Mouse (Mus musculus): Measurements from ENCODE around the gene Nrxn2. TPM values are rescaled to one million over a fixed set of nuclear protein-coding genes. Genes with fewer than 3 reads are reported as not detected.

The Nrxn2 gene
- polyA plus RNA-seq, 1 experiment from 2014 or later, result 1.4 TPM

DNA sequence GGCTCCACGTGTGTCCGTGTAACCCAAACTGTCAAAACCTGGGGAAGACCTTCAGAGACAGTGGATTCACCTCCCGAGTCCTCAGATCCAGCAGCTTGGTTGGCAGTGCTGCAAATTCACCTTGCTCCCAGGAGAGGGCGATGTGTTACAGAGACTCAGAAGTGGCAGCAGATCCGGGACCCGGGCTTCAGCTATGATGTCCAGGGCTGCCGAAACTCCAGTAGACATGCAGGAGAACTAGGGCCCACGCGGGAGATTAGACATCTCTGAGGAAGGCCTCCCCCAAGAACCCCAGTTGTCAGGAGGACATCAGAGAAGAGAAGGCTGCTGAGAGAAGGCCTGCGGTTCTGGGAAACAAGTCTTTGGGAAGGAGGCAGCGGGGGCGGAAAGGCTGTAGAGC lies 73.6 kb downstream of the Nrxn2 start:
- WGBS, result 22% methylated on average over 12 of the region's 12 CpGs
- Histone ChIP-seq H3K36me3 (no peaks in the 10 kb centered on the region), H3K4me1 (0 out of 2 replicates have a peak, but pooled peaks cover 2% of the 10 kb centered on the region), H3K4me2 (no peak overlapping the region), H3K27ac (no peak overlapping the region), H3K9ac (no peak overlapping the region), H3K4me3 (no peak overlapping the region), H3K27me3 (peaks cover 85% of the 10 kb centered on the region), H3K9me3 (no peaks in the 10 kb centered on the region)
- no peak for ATAC-seq (ENCODE audit: insufficient number of reproducible peaks, low FRiP score, low TSS enrichment, low read depth)

DNA sequence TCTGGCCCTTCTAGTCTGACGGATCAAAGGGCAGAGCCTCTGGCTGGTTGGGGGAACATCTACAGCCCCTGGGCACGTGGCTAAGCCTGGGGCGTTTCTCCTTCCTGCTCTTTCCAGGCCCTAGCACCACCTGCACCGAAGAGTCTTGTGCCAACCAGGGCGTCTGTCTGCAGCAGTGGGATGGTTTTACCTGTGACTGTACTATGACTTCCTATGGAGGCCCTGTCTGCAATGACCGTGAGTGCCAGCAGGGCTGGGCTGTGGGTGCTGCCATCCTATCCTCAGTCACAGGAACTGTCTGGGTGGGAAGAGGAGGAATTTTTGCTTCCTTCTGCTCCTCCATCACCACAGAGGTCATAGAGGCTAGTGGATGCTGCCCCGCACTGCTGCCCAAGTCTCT lies 74.7 kb downstream of the Nrxn2 start:
- peaks cover 84% of the 10 kb centered on the region for H3K27me3 ChIP-seq
- no peaks in the 10 kb centered on the region for H3K36me3 ChIP-seq
- H3K9ac ChIP-seq, result no peak overlapping the region
- H3K27ac ChIP-seq, result no peak overlapping the region
- 66% methylated on average over 7 of the region's 7 CpGs for WGBS
- no peak for ATAC-seq (ENCODE audit: insufficient number of reproducible peaks, low FRiP score, low TSS enrichment, low read depth)
- no peaks in the 10 kb centered on the region for H3K9me3 ChIP-seq
- H3K4me3 ChIP-seq, result no peak overlapping the region
- H3K4me2 ChIP-seq, result no peak overlapping the region
- H3K4me1 ChIP-seq, result peaks cover 11% of the 10 kb centered on the region

DNA sequence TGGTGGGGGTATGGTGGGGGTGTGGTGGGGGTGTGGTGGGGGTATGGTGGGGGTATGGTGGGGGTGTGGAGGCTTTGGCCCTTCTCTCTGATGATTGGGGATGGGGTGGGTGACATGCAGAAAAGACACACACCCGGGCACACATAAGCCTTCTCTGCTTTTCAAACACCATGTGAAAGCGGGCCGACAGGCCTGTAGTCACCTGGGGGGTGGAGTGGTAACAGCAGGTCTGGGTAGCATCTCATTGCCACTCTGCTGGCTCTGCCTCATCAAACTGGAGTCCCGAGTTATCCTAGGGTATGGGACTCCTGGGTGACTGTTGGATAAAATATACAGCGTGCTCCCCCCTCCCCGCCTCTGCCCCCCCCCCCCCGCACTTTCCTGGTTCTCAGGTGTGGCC lies 75.5 kb downstream of the Nrxn2 start:
- Histone ChIP-seq H3K27me3 (peaks cover 87% of the 10 kb centered on the region), H3K4me3 (no peak overlapping the region), H3K9me3 (no peaks in the 10 kb centered on the region), H3K36me3 (no peaks in the 10 kb centered on the region), H3K4me1 (peaks cover 16% of the 10 kb centered on the region), H3K4me2 (no peak overlapping the region), H3K27ac (no peak overlapping the region), H3K9ac (no peak overlapping the region)
- WGBS, result 66% methylated on average over 5 of the region's 7 CpGs
- ATAC-seq (ENCODE audit: insufficient number of reproducible peaks, low FRiP score, low TSS enrichment, low read depth), result no peak

DNA sequence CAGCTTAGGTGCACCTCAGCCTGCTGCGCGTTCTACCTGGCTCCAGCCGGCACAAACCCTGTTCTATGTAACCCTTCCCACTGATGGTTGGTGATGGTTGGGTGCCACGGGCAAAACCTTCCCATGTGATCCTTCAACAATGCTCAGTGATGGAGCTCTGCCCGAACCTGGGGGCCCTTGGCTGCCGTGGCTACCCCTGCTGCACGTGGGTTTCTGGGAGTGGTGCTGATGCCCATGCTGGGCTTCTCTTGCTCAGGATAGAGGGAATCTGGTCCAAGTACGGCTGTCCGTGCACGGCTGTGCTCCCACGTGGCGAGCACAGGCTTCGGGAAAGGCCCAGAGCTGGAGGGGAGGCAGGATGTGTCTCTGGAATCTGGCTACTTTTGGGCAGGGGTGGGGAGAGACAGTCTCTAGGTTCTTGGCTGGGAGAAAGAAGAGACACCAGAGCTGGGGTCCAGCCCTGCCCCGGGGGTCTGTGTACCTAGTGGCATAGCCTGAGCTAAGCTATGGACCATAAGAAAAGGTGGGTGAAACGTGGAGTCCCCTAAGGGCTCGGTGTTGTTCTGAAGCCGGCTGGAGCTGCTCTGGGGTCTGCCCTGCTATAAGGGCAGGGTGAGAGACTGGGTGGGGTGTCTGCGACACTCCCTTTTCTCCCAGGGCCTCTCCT lies 76.1 kb downstream of the Nrxn2 start:
- H3K9me3 ChIP-seq, result no peaks in the 10 kb centered on the region
- H3K27ac ChIP-seq, result no peak overlapping the region
- H3K36me3 ChIP-seq, result no peaks in the 10 kb centered on the region
- no peak overlapping the region for H3K9ac ChIP-seq
- no peak overlapping the region for H3K4me3 ChIP-seq
- peaks cover 91% of the 10 kb centered on the region for H3K27me3 ChIP-seq
- 56% methylated on average over 18 of the region's 18 CpGs for WGBS
- H3K4me1 ChIP-seq, result peaks cover 16% of the 10 kb centered on the region
- no peak for ATAC-seq (ENCODE audit: insufficient number of reproducible peaks, low FRiP score, low TSS enrichment, low read depth)
- no peak overlapping the region for H3K4me2 ChIP-seq

DNA sequence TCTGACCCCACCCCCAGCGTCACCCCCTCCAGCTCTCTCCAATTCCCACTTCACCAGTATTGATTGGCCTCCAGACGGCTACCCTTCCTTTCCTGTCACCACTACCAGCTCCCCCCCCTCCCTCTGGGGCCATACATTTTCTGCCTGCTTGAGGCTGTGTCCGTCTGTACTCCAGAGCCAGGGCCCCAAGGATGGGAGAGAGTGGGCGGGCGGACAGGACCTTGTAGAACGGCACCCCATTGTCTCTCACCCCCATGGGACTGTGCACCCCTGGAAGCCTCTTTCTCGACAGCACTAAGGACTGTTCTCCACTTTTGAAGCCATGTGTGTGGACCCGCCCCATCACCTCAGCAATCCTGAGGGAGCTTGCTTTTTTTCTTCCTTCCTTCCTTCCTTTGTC lies 77.2 kb downstream of the Nrxn2 start:
- H3K4me1 ChIP-seq, result peaks cover 16% of the 10 kb centered on the region
- H3K27me3 ChIP-seq, result peaks cover 92% of the 10 kb centered on the region
- no peak overlapping the region for H3K4me3 ChIP-seq
- H3K36me3 ChIP-seq, result no peaks in the 10 kb centered on the region
- H3K27ac ChIP-seq, result no peak overlapping the region
- H3K9me3 ChIP-seq, result no peaks in the 10 kb centered on the region
- no peak for ATAC-seq (ENCODE audit: insufficient number of reproducible peaks, low FRiP score, low TSS enrichment, low read depth)
- H3K9ac ChIP-seq, result no peak overlapping the region
- H3K4me2 ChIP-seq, result no peak overlapping the region
- 28% methylated on average over 8 of the region's 8 CpGs for WGBS

DNA sequence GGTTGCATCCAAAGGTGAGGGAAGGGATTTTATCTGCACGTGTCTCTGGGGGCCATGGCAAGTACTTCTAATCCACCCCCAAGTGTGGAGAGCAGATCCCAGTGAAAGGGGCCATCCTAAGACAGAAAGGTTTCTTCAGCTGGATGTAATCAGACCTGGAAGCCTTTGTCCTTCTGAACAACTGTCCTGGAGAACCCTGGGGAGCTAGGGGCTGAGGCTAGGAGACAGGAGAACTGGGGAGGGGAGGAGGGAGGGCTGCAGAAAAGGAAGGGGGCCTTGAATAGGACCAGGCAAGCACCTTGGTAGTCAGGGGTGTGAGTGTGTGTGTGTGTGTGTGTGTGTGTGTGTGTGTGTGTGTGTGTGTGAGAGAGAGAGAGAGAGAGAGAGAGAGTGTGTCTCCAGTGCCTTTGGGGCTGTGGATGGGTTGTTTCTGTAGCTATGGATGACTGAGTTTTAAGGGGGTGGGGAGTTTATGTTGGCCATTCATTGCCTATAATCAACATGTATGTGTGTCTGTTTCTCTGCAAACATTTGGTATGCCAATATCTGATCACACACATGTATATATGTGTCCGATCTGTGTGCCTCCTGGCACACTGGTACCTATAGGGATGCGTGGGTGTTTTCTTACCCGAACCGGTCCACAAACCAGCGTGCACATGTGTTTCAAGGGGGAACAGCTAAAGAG lies 78.1 kb downstream of the Nrxn2 start:
- peaks cover 92% of the 10 kb centered on the region for H3K27me3 ChIP-seq
- 0 out of 2 replicates have a peak overlapping the region, but pooled peaks have one; percentile 87 for H3K4me2 ChIP-seq
- peaks cover 16% of the 10 kb centered on the region for H3K4me1 ChIP-seq
- no peak for ATAC-seq (ENCODE audit: insufficient number of reproducible peaks, low FRiP score, low TSS enrichment, low read depth)
- H3K27ac ChIP-seq, result no peak overlapping the region
- no peak overlapping the region for H3K4me3 ChIP-seq
- WGBS, result 9% methylated on average over 6 of the region's 6 CpGs
- no peaks in the 10 kb centered on the region for H3K36me3 ChIP-seq
- no peaks in the 10 kb centered on the region for H3K9me3 ChIP-seq
- H3K9ac ChIP-seq, result no peak overlapping the region

DNA sequence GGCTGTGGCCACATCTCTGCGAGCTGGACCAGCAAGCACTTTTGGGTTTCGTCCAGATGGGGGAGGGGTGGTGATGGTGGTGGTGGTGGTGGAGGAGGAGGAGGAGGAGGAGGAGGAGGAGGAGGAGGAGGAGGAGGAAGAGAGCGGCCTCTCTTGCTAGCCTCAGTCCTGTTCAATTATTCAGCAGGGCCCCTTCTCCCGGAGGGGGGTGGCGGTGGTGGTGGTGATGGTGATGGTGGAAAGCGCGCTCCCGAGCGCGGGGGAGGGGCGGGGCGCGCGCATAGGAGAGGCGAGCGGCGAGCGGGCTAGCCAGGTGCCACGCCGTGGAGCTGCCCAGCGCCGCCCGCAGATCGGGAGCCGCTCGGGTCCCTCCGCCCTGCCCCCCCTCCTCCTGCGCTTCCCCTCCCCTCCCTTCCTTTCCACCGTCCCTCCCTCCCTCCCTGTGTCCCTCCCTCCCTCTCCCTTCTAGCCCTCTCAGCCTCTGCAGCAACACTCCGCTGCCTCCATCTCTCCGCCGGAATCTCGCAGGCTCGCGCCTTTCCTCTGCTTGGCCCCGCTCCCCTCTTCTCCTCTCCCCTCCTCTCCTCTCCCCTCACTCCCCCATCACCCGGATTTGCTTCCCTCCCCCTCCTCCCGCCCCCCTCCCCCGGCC lies 78.7 kb downstream of the Nrxn2 start:
- Histone ChIP-seq H3K4me3 (peak overlapping the region; percentile 48), H3K4me2 (peak overlapping the region; percentile 87), H3K9me3 (no peaks in the 10 kb centered on the region), H3K36me3 (no peaks in the 10 kb centered on the region), H3K27me3 (peaks cover 93% of the 10 kb centered on the region), H3K9ac (no peak overlapping the region), H3K4me1 (peaks cover 22% of the 10 kb centered on the region), H3K27ac (no peak overlapping the region)
- 1% methylated on average over 11 of the region's 39 CpGs for WGBS
- ATAC-seq (ENCODE audit: insufficient number of reproducible peaks, low FRiP score, low TSS enrichment, low read depth), result no peak

DNA sequence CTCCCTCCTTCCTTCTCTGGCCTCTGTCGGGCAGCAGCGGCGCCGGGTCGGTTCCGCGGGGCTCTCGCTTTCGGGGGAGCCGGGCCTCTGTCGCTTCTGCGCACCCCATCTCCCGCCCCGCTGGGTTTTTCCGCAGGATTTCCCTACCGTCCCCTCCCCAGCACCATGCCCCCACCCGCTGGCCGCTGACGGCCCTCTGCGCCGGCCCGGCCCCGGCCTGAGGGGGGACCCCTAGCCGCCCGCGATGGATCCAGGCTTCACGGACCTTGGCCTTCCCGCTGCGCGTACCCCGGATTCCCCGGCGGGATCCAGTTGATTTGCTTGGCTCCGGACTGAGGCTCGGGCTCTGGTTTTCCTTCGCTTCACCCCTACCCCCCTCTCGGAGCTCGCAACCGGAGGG lies 79.3 kb downstream of the Nrxn2 start:
- no peak for ATAC-seq (ENCODE audit: insufficient number of reproducible peaks, low FRiP score, low TSS enrichment, low read depth)
- 0% methylated on average over 37 of the region's 39 CpGs for WGBS
- H3K36me3 ChIP-seq, result no peaks in the 10 kb centered on the region
- H3K9ac ChIP-seq, result no peak overlapping the region
- peaks cover 92% of the 10 kb centered on the region for H3K27me3 ChIP-seq
- H3K27ac ChIP-seq, result no peak overlapping the region
- H3K4me2 ChIP-seq, result peak overlapping the region; percentile 87
- peak overlapping the region; percentile 48 for H3K4me3 ChIP-seq
- H3K4me1 ChIP-seq, result peaks cover 27% of the 10 kb centered on the region
- H3K9me3 ChIP-seq, result no peaks in the 10 kb centered on the region

DNA sequence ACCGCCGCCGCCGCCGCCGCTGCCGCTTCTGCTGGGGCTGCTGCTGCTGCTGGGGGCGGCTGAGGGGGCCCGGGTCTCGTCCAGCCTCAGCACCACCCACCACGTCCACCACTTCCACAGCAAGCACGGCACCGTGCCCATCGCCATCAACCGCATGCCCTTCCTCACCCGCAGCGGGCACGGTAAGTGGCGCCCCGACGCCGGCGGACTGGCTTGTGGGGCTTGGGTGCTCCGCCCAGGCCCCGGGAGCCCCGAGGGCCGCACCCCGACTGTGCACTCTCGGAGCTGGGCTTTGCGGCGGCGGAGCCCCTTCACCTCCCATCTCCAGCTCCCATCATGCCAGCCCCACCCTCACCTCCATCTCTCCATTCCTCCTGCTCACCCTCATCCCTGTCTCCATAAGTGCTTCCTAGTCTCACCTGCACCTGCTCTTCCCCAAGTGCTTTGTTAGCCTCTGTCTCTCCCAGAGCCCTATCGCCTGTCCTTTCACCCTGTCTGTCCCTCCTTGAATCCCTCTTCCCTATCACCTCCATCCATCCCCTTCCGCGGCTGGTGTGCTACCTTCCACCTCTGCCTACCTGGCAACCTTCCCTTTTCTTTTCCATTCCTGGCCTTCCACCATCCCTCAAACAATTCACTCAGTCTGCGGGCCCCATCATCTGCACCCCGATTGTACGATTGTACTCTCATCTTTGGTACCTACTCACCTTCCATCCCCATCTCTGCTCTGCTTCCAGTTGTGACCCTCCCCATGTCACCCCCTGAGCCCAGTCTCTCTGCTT lies 80.0 kb downstream of the Nrxn2 start:
- H3K4me2 ChIP-seq, result peak overlapping the region; percentile 87
- H3K4me1 ChIP-seq, result peaks cover 29% of the 10 kb centered on the region
- H3K4me3 ChIP-seq, result peak overlapping the region; percentile 48
- H3K27me3 ChIP-seq, result peaks cover 92% of the 10 kb centered on the region
- no peaks in the 10 kb centered on the region for H3K9me3 ChIP-seq
- ATAC-seq (ENCODE audit: insufficient number of reproducible peaks, low FRiP score, low TSS enrichment, low read depth), result no peak
- H3K27ac ChIP-seq, result no peak overlapping the region
- H3K36me3 ChIP-seq, result no peaks in the 10 kb centered on the region
- 5% methylated on average over 26 of the region's 38 CpGs for WGBS
- no peak overlapping the region for H3K9ac ChIP-seq

DNA sequence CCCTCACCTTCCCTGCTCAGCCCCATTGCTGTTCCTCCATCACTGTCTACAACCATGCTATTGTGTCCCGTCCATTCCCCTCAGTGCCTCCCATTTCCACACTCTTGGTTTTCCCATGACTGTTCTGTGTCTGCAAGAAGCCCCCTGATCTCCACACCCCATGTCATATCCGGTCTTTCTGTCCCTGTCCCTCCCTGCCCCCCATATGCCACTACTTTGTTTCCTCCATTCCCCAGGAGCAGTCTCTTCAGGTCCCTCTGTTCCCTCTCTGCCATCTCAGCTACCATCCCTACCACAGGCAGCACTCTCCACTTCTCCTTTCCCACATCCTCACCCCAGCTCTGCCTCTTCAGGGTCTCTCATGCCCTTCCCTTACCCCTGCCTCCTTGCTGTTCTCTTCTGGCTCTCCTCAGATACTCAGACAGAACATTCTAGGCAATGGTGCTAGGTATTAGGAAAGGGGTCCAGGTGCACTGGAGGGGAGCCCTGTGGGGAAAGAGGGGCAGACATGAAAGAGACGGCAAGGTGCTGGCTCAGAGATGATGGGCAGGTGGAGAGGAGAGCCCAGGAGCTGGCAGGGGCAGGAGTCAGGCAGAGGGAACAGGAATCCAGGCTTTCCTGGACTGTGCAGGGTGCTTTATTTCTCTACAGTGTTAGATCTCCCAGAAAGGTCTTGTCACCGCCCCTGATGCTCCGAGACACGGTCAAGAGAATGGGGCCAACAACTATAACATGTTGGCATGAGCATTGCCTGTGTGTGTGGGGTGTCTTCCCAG lies 81.5 kb downstream of the Nrxn2 start:
- peaks cover 35% of the 10 kb centered on the region for H3K4me1 ChIP-seq
- H3K4me3 ChIP-seq, result no peak overlapping the region
- no peak overlapping the region for H3K27ac ChIP-seq
- no peak overlapping the region for H3K4me2 ChIP-seq
- no peak for ATAC-seq (ENCODE audit: insufficient number of reproducible peaks, low FRiP score, low TSS enrichment, low read depth)
- WGBS, result 56% methylated on average over 6 of the region's 6 CpGs
- H3K9ac ChIP-seq, result no peak overlapping the region
- peaks cover 95% of the 10 kb centered on the region for H3K27me3 ChIP-seq
- no peaks in the 10 kb centered on the region for H3K36me3 ChIP-seq
- H3K9me3 ChIP-seq, result no peaks in the 10 kb centered on the region

DNA sequence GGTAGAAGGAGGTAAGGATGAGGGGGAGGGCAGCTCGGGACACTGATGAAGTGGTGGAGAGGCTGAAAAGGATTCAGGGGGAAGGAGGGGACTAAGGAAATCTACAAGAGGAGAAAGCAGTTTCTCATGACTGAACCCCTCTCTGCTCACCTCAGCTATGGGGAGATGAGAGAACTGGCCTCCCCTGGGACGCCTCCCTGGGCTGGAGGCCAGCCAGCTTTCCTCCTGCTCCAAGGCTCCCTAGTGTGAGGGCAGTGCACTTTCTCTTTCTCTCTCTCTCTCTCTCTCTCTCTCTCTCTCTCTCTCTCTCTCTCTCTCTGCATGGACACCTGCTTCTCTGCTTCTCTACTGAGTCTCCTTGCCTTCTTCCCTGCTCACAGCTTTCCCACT lies 82.1 kb downstream of the Nrxn2 start:
- 52% methylated on average over 2 of the region's 2 CpGs for whole genome bisulfite sequencing
- Histone ChIP-seq H3K4me1 (peaks cover 35% of the 10 kb centered on the region), H3K27ac (no peak overlapping the region), H3K9me3 (no peaks in the 10 kb centered on the region), H3K4me2 (no peak overlapping the region), H3K27me3 (peaks cover 95% of the 10 kb centered on the region), H3K4me3 (no peak overlapping the region), H3K9ac (no peak overlapping the region), H3K36me3 (no peaks in the 10 kb centered on the region)
- no peak for ATAC-seq (ENCODE audit: insufficient number of reproducible peaks, low FRiP score, low TSS enrichment, low read depth)
